Mouse (Mus musculus): ENCODE results near the gene Esrrg. TPM values are rescaled to one million over a fixed set of nuclear protein-coding genes. Genes with fewer than 3 reads are reported as not detected.

The Esrrg gene
- polyA plus RNA-seq, 1 experiment from 2014 or later: 2.2 TPM

DNA sequence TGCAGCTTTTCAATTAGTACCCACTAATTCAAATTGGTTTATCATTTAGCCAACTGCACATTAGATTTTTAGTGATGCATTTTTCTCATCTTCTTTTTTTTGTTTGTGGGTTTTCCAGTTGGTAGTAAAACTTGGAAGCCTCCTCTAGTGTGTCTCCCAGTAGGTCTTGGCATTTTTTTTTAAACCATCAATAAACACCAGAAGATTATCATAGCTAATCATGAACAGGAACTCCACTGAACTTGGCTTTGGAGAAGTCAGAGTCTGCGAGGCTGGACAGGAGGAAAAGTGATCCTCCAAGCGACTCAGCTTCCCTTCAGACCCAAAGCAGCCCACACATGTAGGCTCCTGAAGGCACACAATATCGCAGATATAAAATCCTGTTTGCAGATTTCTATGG, 155.2 kb downstream of the Esrrg start:
- Histone ChIP-seq H3K27ac (replicated peaks; ENCODE audit: low read depth, low read length) (no peak overlapping the region), H3K9ac (replicated peaks; ENCODE audit: low read length) (no peak overlapping the region), H3K4me2 (ENCODE audit: low read depth, low read length) (no peak overlapping the region), H3K9me3 (replicated peaks; ENCODE audit: control insufficient read depth, low read length) (no peaks in the 10 kb centered on the region), H3K27me3 (ENCODE audit: control insufficient read depth, insufficient read depth, low read length) (no peaks in the 10 kb centered on the region), H3K4me1 (ENCODE audit: control insufficient read depth, insufficient read depth, low read length) (no peaks in the 10 kb centered on the region), H3K4me3 (ENCODE audit: low read depth, low read length) (no peak overlapping the region), H3K36me3 (replicated peaks; ENCODE audit: control insufficient read depth, insufficient read depth, low read depth, low read length) (no peaks in the 10 kb centered on the region)
- DNase-seq (ENCODE audit: low spot score): no peak
- ATAC-seq (replicated peaks; ENCODE audit: insufficient number of reproducible peaks, low FRiP score, low TSS enrichment, low read depth): no peak
- WGBS: 66% methylated on average over 3 of the region's 3 CpGs

DNA sequence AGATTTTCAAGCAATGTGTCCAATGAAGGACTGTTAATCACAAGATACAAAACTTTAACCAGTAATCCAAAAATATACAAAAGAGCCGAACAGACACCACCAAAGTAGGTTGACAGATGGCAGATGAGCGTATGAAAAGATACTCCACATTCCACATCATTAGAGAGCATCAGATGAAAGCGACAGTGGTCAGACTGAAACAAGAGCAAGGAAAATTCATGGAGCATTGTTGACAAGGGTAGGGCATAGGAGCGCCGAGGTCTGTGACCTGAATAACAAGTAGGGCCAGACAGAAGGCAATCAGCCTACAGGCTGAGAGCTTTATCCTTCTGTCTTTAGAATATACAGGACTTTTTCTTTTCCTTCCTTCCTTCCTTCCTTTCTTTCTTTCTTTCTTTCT, 157.0 kb downstream of the Esrrg start:
- ATAC-seq (replicated peaks; ENCODE audit: insufficient number of reproducible peaks, low FRiP score, low TSS enrichment, low read depth) (no peak), DNase-seq (ENCODE audit: low spot score) (no peak)
- Histone ChIP-seq H3K9me3 (replicated peaks; ENCODE audit: control insufficient read depth, low read length) (no peaks in the 10 kb centered on the region), H3K4me2 (ENCODE audit: low read depth, low read length) (no peak overlapping the region), H3K9ac (replicated peaks; ENCODE audit: low read length) (no peak overlapping the region), H3K36me3 (replicated peaks; ENCODE audit: control insufficient read depth, insufficient read depth, low read depth, low read length) (no peaks in the 10 kb centered on the region), H3K4me1 (ENCODE audit: control insufficient read depth, insufficient read depth, low read length) (no peaks in the 10 kb centered on the region), H3K4me3 (ENCODE audit: low read depth, low read length) (no peak overlapping the region), H3K27ac (replicated peaks; ENCODE audit: low read depth, low read length) (no peak overlapping the region), H3K27me3 (ENCODE audit: control insufficient read depth, insufficient read depth, low read length) (no peaks in the 10 kb centered on the region)
- 81% methylated on average over 5 of the region's 5 CpGs for WGBS

DNA sequence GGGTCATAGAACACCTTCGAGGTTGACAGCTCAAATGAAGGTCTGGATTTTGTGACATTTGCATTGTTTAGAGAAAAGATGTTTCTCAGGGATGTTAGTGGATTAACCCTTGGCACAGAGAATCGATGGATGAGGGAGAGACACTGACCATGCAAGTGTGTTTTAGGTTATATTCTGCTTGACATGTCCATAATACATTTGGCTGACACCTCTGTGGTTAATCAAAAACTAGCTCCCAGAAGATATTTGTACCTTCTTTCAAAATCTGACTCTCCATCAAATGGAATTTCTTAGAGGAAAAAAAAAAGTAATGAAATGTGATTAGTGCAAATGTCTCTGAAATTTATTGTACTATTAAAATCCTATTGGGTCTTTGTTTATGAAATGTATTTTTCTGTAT, 158.8 kb downstream of the Esrrg start:
- H3K4me1 ChIP-seq (ENCODE audit: control insufficient read depth, insufficient read depth, low read length): no peaks in the 10 kb centered on the region

DNA sequence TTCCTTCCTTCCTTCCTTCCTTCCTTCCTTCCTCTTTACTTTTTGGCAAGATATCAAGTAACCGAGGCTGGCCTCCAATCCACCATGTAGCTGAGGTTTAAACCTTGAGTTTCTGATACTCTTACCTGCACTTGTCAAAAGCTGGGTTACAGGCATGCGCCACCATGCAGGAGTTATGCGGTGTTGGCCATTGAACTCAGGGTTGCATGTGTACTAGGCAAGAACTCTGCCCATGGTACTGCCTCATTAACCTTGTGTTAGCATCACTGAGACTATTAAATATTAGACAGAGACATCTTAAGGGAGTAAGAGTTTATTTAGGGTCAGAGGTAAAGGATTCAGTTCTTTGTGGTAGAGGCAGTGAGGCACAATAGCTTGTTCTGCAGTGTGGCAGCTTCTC, 161.6 kb downstream of the Esrrg start:
- 84% methylated on average over 3 of the region's 3 CpGs for WGBS
- H3K27ac ChIP-seq (replicated peaks; ENCODE audit: low read depth, low read length): no peak overlapping the region

More for the DNA sequence above, 158.8 kb downstream of the Esrrg start:
- Histone ChIP-seq H3K27me3 (ENCODE audit: control insufficient read depth, insufficient read depth, low read length) (no peaks in the 10 kb centered on the region), H3K36me3 (replicated peaks; ENCODE audit: control insufficient read depth, insufficient read depth, low read depth, low read length) (no peaks in the 10 kb centered on the region), H3K9ac (replicated peaks; ENCODE audit: low read length) (no peak overlapping the region), H3K4me3 (ENCODE audit: low read depth, low read length) (no peak overlapping the region), H3K9me3 (replicated peaks; ENCODE audit: control insufficient read depth, low read length) (no peaks in the 10 kb centered on the region), H3K4me2 (ENCODE audit: low read depth, low read length) (no peak overlapping the region), H3K27ac (replicated peaks; ENCODE audit: low read depth, low read length) (no peak overlapping the region)
- WGBS: 64% methylated on average over 2 of the region's 2 CpGs
- ATAC-seq (replicated peaks; ENCODE audit: insufficient number of reproducible peaks, low FRiP score, low TSS enrichment, low read depth): no peak
- no peak for DNase-seq (ENCODE audit: low spot score)

DNA sequence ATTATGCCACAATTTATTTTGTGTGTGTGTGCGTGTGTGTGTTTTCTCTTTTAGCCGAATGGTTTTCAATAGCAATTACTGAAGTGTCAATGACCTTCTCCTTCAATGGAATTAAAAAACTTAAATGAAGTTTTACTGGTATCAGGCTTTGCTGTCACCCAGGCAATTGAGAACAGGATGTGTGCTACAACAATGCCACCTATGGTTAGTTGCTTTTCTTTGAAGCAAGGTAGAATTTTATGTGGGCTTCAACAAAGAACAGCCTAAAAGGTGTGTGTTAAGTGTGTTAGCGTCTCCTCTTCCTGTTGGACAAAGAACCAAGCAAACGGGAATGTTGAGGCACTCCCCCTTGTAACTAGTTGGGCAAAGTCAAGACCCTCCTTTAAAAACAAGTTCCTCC, 162.5 kb downstream of the Esrrg start:
- no peaks in the 10 kb centered on the region for H3K9me3 ChIP-seq (replicated peaks; ENCODE audit: control insufficient read depth, low read length)
- no peak overlapping the region for H3K9ac ChIP-seq (replicated peaks; ENCODE audit: low read length)
- WGBS: 71% methylated on average over 4 of the region's 4 CpGs
- no peaks in the 10 kb centered on the region for H3K27me3 ChIP-seq (ENCODE audit: control insufficient read depth, insufficient read depth, low read length)
- H3K36me3 ChIP-seq (replicated peaks; ENCODE audit: control insufficient read depth, insufficient read depth, low read depth, low read length): no peaks in the 10 kb centered on the region
- no peak overlapping the region for H3K4me3 ChIP-seq (ENCODE audit: low read depth, low read length)
- H3K27ac ChIP-seq (replicated peaks; ENCODE audit: low read depth, low read length): no peak overlapping the region
- DNase-seq (ENCODE audit: low spot score) (no peak), ATAC-seq (replicated peaks; ENCODE audit: insufficient number of reproducible peaks, low FRiP score, low TSS enrichment, low read depth) (no peak)
- H3K4me1 ChIP-seq (ENCODE audit: control insufficient read depth, insufficient read depth, low read length): no peaks in the 10 kb centered on the region
- H3K4me2 ChIP-seq (ENCODE audit: low read depth, low read length): no peak overlapping the region

More for the DNA sequence above, 161.6 kb downstream of the Esrrg start:
- Histone ChIP-seq H3K36me3 (replicated peaks; ENCODE audit: control insufficient read depth, insufficient read depth, low read depth, low read length) (no peaks in the 10 kb centered on the region), H3K4me3 (ENCODE audit: low read depth, low read length) (no peak overlapping the region), H3K9ac (replicated peaks; ENCODE audit: low read length) (no peak overlapping the region), H3K4me1 (ENCODE audit: control insufficient read depth, insufficient read depth, low read length) (no peaks in the 10 kb centered on the region), H3K4me2 (ENCODE audit: low read depth, low read length) (no peak overlapping the region), H3K9me3 (replicated peaks; ENCODE audit: control insufficient read depth, low read length) (no peaks in the 10 kb centered on the region), H3K27me3 (ENCODE audit: control insufficient read depth, insufficient read depth, low read length) (no peaks in the 10 kb centered on the region)
- ATAC-seq (replicated peaks; ENCODE audit: insufficient number of reproducible peaks, low FRiP score, low TSS enrichment, low read depth) (no peak), DNase-seq (ENCODE audit: low spot score) (no peak)

DNA sequence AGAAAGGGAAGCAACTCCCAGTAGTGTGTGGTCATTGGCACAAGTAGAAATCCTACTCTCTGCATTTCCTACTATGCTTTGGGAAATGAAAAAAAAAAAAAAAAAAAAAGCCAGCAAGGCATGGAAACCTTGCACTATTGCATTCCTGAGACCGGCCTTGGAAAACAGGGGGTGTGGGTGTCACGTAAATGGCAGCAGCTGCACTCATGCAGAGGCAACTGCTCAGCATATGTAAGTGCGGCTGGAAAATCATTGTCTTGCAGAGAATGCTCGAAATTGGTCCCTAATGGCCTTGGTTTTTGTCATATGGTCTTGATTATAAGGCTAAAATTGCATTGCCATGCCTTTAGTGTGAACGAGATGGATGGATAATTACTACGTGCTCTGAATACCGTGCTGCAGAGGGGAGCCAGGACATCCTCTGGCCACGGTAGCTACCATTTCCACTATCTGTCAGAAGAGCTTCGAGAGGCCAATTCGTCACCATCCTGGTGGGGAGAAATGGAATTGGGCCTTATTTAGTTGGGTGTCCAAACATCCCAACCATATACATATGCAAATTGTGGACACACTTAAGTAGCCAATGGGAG, 171.1 kb downstream of the Esrrg start:
- Histone ChIP-seq H3K4me3 (ENCODE audit: low read depth, low read length) (no peak overlapping the region), H3K36me3 (replicated peaks; ENCODE audit: control insufficient read depth, insufficient read depth, low read depth, low read length) (no peaks in the 10 kb centered on the region), H3K27ac (replicated peaks; ENCODE audit: low read depth, low read length) (no peak overlapping the region), H3K27me3 (ENCODE audit: control insufficient read depth, insufficient read depth, low read length) (no peaks in the 10 kb centered on the region), H3K4me2 (ENCODE audit: low read depth, low read length) (no peak overlapping the region), H3K9ac (replicated peaks; ENCODE audit: low read length) (no peak overlapping the region), H3K4me1 (ENCODE audit: control insufficient read depth, insufficient read depth, low read length) (no peaks in the 10 kb centered on the region), H3K9me3 (replicated peaks; ENCODE audit: control insufficient read depth, low read length) (no peaks in the 10 kb centered on the region)
- 45% methylated on average over 10 of the region's 10 CpGs for WGBS
- ATAC-seq (replicated peaks; ENCODE audit: insufficient number of reproducible peaks, low FRiP score, low TSS enrichment, low read depth): no peak
- peak; percentile 39 for DNase-seq (ENCODE audit: low spot score)

DNA sequence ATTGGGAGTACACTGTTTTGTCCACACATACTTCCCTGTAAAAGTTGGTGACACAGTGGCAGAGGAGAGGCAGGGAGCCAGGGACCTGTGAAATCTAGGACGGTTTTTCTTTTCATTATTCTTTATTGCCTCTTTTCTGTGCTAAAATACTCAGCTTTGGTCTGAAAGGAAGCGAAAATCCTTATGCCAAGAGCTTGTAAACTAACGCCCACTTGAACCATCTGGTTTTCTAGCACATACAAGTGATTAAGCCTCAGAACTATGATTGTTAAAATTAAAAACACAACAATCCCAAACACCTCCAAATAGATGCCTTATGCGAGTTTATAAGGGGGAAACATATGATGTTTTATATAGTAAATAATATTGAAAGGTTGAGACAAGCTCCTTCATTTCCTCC, 176.6 kb downstream of the Esrrg start:
- ATAC-seq (replicated peaks; ENCODE audit: insufficient number of reproducible peaks, low FRiP score, low TSS enrichment, low read depth) (no peak), DNase-seq (ENCODE audit: low spot score) (no peak)
- Histone ChIP-seq H3K4me3 (ENCODE audit: low read depth, low read length) (no peak overlapping the region), H3K4me2 (ENCODE audit: low read depth, low read length) (no peak overlapping the region), H3K4me1 (ENCODE audit: control insufficient read depth, insufficient read depth, low read length) (no peaks in the 10 kb centered on the region), H3K27me3 (ENCODE audit: control insufficient read depth, insufficient read depth, low read length) (no peaks in the 10 kb centered on the region), H3K27ac (replicated peaks; ENCODE audit: low read depth, low read length) (no peak overlapping the region), H3K9me3 (replicated peaks; ENCODE audit: control insufficient read depth, low read length) (no peaks in the 10 kb centered on the region), H3K36me3 (replicated peaks; ENCODE audit: control insufficient read depth, insufficient read depth, low read depth, low read length) (no peaks in the 10 kb centered on the region), H3K9ac (replicated peaks; ENCODE audit: low read length) (no peak overlapping the region)
- 83% methylated on average over 4 of the region's 4 CpGs for WGBS

DNA sequence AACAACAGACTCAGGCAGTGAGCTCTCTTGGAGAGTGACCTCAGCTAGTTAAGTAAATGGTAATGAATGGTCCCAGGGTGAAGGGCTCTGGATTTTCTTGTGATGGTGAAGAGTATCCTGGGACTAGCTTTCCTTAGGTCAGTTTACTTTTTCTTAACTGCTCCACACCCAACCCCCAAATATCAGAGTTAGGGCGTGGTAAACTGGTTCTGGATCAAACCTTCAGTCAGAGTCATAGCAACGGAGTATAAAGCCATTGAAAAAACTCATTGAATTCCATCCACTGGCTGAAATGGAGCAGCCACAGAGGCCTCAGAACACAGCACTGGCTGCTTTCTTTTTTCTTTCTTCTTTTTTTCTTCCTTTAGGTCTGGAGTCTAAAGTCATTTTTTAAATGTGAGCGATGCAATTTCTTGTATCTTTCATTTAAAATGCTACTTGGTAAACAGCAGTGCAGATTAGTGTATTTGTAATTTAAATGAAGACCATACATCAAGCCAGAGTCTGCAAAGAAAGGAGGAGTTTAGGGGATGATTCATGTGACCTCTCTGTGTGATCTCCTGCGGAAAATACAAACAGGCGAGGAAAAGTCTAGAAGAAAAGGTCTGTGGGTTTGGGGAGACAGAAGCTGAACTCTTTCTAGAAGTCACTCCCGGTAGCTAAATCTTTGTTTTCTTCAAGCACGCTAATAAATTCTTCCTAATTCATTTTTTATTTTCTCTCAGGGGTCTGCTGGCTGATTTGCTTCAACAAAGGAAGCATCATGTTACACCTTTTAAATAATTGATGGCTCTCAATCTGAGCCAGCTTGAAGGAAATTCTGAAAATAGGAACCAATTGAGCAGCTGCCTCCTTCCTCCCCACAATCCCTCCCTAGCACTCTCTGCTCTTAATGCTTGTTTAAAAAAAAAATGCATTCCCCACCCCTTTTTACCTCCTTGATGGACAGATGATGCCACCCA, 178.7 kb downstream of the Esrrg start:
- Histone ChIP-seq H3K27ac (replicated peaks; ENCODE audit: low read depth, low read length) (no peak overlapping the region), H3K36me3 (replicated peaks; ENCODE audit: control insufficient read depth, insufficient read depth, low read depth, low read length) (no peaks in the 10 kb centered on the region), H3K4me1 (ENCODE audit: control insufficient read depth, insufficient read depth, low read length) (no peaks in the 10 kb centered on the region), H3K9me3 (replicated peaks; ENCODE audit: control insufficient read depth, low read length) (no peaks in the 10 kb centered on the region), H3K27me3 (ENCODE audit: control insufficient read depth, insufficient read depth, low read length) (no peaks in the 10 kb centered on the region), H3K4me2 (ENCODE audit: low read depth, low read length) (no peak overlapping the region), H3K9ac (replicated peaks; ENCODE audit: low read length) (no peak overlapping the region), H3K4me3 (ENCODE audit: low read depth, low read length) (no peak overlapping the region)
- ATAC-seq (replicated peaks; ENCODE audit: insufficient number of reproducible peaks, low FRiP score, low TSS enrichment, low read depth) (no peak), DNase-seq (ENCODE audit: low spot score) (no peak)
- 39% methylated on average over 7 of the region's 7 CpGs for WGBS
